Mouse (Mus musculus) kidney, adult 2 months (tissue): Measurements from ENCODE around the gene Ifna13.

Source experiments
- CTCF ChIP-seq: fragments of 200-500 bp; conservative IDR thresholded peaks from 2 replicates; pipeline ENCODE4 v1.5.1; 2011; ENCODE audit warnings: low read depth, mild to moderate bottlenecking, control low read depth, low read length, moderate library complexity, mixed read lengths; ENCODE audit not compliant: insufficient read depth, insufficient read length
- POLR2A ChIP-seq: fragments of 200-500 bp; IDR thresholded peaks from one replicate; pipeline ENCODE4 v1.6.1; 2011; ENCODE audit warnings: low read depth, low read length, control low read depth

DNA sequence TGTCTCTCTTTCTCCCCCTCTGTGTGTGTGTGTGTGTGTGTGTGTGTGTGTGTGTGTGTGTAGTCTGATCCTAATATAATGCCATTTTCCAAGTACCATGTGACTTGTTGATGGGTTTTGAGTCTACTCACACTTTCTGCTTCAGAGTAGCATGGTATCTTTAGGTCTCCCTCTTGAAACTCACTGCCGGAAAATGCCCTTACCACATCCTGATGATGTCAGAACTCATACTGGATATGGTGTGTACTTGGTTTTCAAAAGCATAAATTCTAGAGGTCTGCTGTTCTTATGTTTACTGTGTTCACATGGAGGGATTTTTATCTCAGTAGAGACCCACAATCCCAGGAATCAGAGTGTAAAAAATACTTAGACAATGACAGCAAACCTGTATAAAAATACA is 48.3 kb upstream of the Ifna13 start:
- TF ChIP-seq POLR2A (no peak), CTCF (no peak)
